Mouse (Mus musculus) neural tube, embryonic 12.5 days (tissue): ENCODE data around the gene Pcna. TPM values are rescaled to one million over a fixed set of nuclear protein-coding genes. Genes with fewer than 3 reads are reported as not detected.
A peak's percentile ranks its signal among the peaks of the same experiment; 100 is the strongest.
"Not testable (repeated sequence)": the region's sequence is repeated elsewhere in the genome, so short reads cannot be mapped to it uniquely, and the experiment has no call there.

Experiments
- ATAC-seq: fragments of 200-750 bp; cut with Nextera tagmentation; 2 replicates; pipeline ENCODE4 v1.8.0; 2017; ENCODE audit warnings: low read depth, mild to moderate bottlenecking, moderate TSS enrichment, moderate library complexity; ENCODE audit not compliant: low FRiP score
- H3K27ac ChIP-seq: fragments of 300-500 bp; sonication (generic); 2 replicates; pipeline ENCODE4 v1.5.1; 2016
- H3K27me3 ChIP-seq: fragments of 300-500 bp; sonication (generic); replicated peaks from 2 replicates; pipeline ENCODE4 v1.6.1; 2016; ENCODE audit warnings: mild to moderate bottlenecking
- H3K36me3 ChIP-seq: fragments of 300-500 bp; sonication (generic); 2 replicates; pipeline ENCODE4 v1.6.1; 2016; ENCODE audit warnings: mild to moderate bottlenecking
- H3K4me1 ChIP-seq: fragments of 300-500 bp; sonication (generic); 2 replicates; pipeline ENCODE4 v1.6.1; 2016
- H3K4me2 ChIP-seq: fragments of 300-500 bp; sonication (generic); replicated peaks from 2 replicates; pipeline ENCODE4 v1.6.1; 2016; ENCODE audit warnings: mild to moderate bottlenecking
- H3K4me3 ChIP-seq: fragments of 300-500 bp; sonication (generic); 2 replicates; pipeline ENCODE4 v1.5.1; 2016
- H3K9ac ChIP-seq: fragments of 300-500 bp; sonication (generic); 2 replicates; pipeline ENCODE4 v1.6.1; 2016; ENCODE audit warnings: mild to moderate bottlenecking
- H3K9me3 ChIP-seq: fragments of 300-500 bp; sonication (generic); 2 replicates; pipeline ENCODE4 v1.6.1; 2016; ENCODE audit warnings: mild to moderate bottlenecking
- WGBS: fragments of 180-500 bp; shearing (Covaris S2); methylation state at CpG from one replicate; pipeline ENCODE4 v1.1.7; 2016; 5-methylcytosine and 5-hydroxymethylcytosine counted together
- polyA plus RNA-seq: library from polyadenylated mRNA; unstranded; fragments of >200 nt; fragmentation: Nextera tagmentation; extraction: Ambion mirVana; gene quantifications from 2 replicates; pipeline ENCODE4 v1.2.1, GENCODE M21; 2016

The Pcna gene
- polyA plus RNA-seq, 1 experiment from 2014 or later, result 190 TPM

GRCm38 (mm10) chr2:132247539-132248313 is 5.4 kb downstream of the Pcna start, which contains the start of gene Tmem230:
Gene Tmem230 (minus strand): TSS chr2:132247807.
- ATAC-seq, result peak; percentile 93
- Histone ChIP-seq H3K9ac (peak within 1 kb of the TSS; percentile 72), H3K4me2 (peak within 1 kb of the TSS; percentile 74), H3K27ac (no peak within 1 kb of the TSS), H3K27me3 (no peaks in the 10 kb centered on the region), H3K4me1 (peaks cover 23% of the 10 kb centered on the region), H3K4me3 (peak within 1 kb of the TSS; percentile 53), H3K36me3 (peaks cover 19% of the 10 kb centered on the region), H3K9me3 (no peaks in the 10 kb centered on the region)
- 5% methylated on average over 50 of the region's 50 CpGs for WGBS

- H3K27ac ChIP-seq, result no peak overlapping the region
- H3K9ac ChIP-seq, result no peak overlapping the region
- H3K36me3 ChIP-seq, result peaks cover 8% of the 10 kb centered on the region
- H3K4me1 ChIP-seq, result peaks cover 5% of the 10 kb centered on the region
- no peak overlapping the region for H3K4me2 ChIP-seq
- no peaks in the 10 kb centered on the region for H3K27me3 ChIP-seq
- WGBS, result 91% methylated on average over 3 of the region's 3 CpGs
- no peak overlapping the region for H3K4me3 ChIP-seq
- no peak for ATAC-seq
- H3K9me3 ChIP-seq, result no peaks in the 10 kb centered on the region
Measured at GRCm38 (mm10) chr2:132243370-132243769, 9.7 kb downstream of the Pcna start.

- not testable (repeated sequence) for H3K4me2 ChIP-seq, H3K4me3 ChIP-seq, ATAC-seq, H3K27ac ChIP-seq, H3K4me1 ChIP-seq, H3K9ac ChIP-seq, H3K36me3 ChIP-seq, H3K9me3 ChIP-seq, H3K27me3 ChIP-seq
- WGBS, result 37% methylated on average over 10 of the region's 10 CpGs
Measured at GRCm38 (mm10) chr2:132240457-132240856, 12.7 kb downstream of the Pcna start.

- H3K4me3 ChIP-seq, ATAC-seq, H3K4me2 ChIP-seq: not testable (repeated sequence)
Measured at GRCm38 (mm10) chr2:132239434-132239833, 13.7 kb downstream of the Pcna start.

GRCm38 (mm10) chr2:132235975-132236374 is 17.1 kb downstream of the Pcna start:
- Histone ChIP-seq H3K27me3 (no peaks in the 10 kb centered on the region), H3K9me3 (no peaks in the 10 kb centered on the region), H3K4me1 (no peaks in the 10 kb centered on the region), H3K36me3 (no peaks in the 10 kb centered on the region; the same call in 1 of the 2 replicates), H3K4me2 (no peak overlapping the region), H3K9ac (no peak overlapping the region), H3K27ac (no peak overlapping the region), H3K4me3 (no peak overlapping the region)
- 87% methylated on average over 7 of the region's 7 CpGs for WGBS
- no peak for ATAC-seq

More at GRCm38 (mm10) chr2:132239434-132239833, 13.7 kb downstream of the Pcna start:
- H3K4me1 ChIP-seq, H3K9me3 ChIP-seq, H3K36me3 ChIP-seq, H3K9ac ChIP-seq, H3K27ac ChIP-seq, H3K27me3 ChIP-seq: not testable (repeated sequence)
- 91% methylated on average over 3 of the region's 3 CpGs for WGBS

- H3K4me2 ChIP-seq, result no peak overlapping the region
- H3K27me3 ChIP-seq, result no peaks in the 10 kb centered on the region
- no peaks in the 10 kb centered on the region for H3K4me1 ChIP-seq
- no peak overlapping the region for H3K9ac ChIP-seq
- no peaks in the 10 kb centered on the region; the same call in 1 of the 2 replicates for H3K36me3 ChIP-seq
- no peak overlapping the region for H3K4me3 ChIP-seq
- no peak for ATAC-seq
- 47% methylated on average over 2 of the region's 2 CpGs for WGBS
- H3K9me3 ChIP-seq, result no peaks in the 10 kb centered on the region
- no peak overlapping the region for H3K27ac ChIP-seq
Measured at GRCm38 (mm10) chr2:132235291-132235690, 17.8 kb downstream of the Pcna start.

- H3K4me1 ChIP-seq, result no peaks in the 10 kb centered on the region
- no peak for ATAC-seq
- H3K4me2 ChIP-seq, result no peak overlapping the region
- 68% methylated on average over 16 of the region's 16 CpGs for WGBS
- H3K36me3 ChIP-seq, result no peaks in the 10 kb centered on the region; the same call in 1 of the 2 replicates
- no peak overlapping the region for H3K27ac ChIP-seq
- H3K9ac ChIP-seq, result no peak overlapping the region
- H3K27me3 ChIP-seq, result no peaks in the 10 kb centered on the region
- H3K4me3 ChIP-seq, result no peak overlapping the region
- no peaks in the 10 kb centered on the region for H3K9me3 ChIP-seq
Measured at GRCm38 (mm10) chr2:132233985-132234765, 18.9 kb downstream of the Pcna start.

- Histone ChIP-seq H3K4me1 (no peaks in the 10 kb centered on the region), H3K36me3 (no peaks in the 10 kb centered on the region), H3K27me3 (no peaks in the 10 kb centered on the region), H3K4me3 (no peak overlapping the region), H3K9me3 (no peaks in the 10 kb centered on the region), H3K9ac (no peak overlapping the region), H3K4me2 (no peak overlapping the region), H3K27ac (no peak overlapping the region)
- 80% methylated on average over 3 of the region's 3 CpGs for WGBS
- ATAC-seq, result no peak
Measured at GRCm38 (mm10) chr2:132232413-132232945, 20.6 kb downstream of the Pcna start.

- H3K36me3 ChIP-seq, result no peaks in the 10 kb centered on the region
- no peaks in the 10 kb centered on the region for H3K27me3 ChIP-seq
- no peak for ATAC-seq
- H3K4me2 ChIP-seq, result no peak overlapping the region
- no peaks in the 10 kb centered on the region for H3K9me3 ChIP-seq
- H3K4me3 ChIP-seq, result no peak overlapping the region
- 90% methylated on average over 4 of the region's 4 CpGs for WGBS
- H3K9ac ChIP-seq, result no peak overlapping the region
- H3K27ac ChIP-seq, result no peak overlapping the region
- H3K4me1 ChIP-seq, result no peaks in the 10 kb centered on the region
Measured at GRCm38 (mm10) chr2:132224359-132224758, 28.8 kb downstream of the Pcna start.

GRCm38 (mm10) chr2:132221611-132222073 is 31.5 kb downstream of the Pcna start:
- H3K9me3 ChIP-seq, result no peaks in the 10 kb centered on the region
- H3K9ac ChIP-seq, result no peak overlapping the region
- no peak for ATAC-seq
- 72% methylated on average over 11 of the region's 11 CpGs for WGBS
- no peak overlapping the region for H3K4me3 ChIP-seq
- H3K27ac ChIP-seq, result no peak overlapping the region
- H3K36me3 ChIP-seq, result no peaks in the 10 kb centered on the region
- no peaks in the 10 kb centered on the region for H3K27me3 ChIP-seq
- H3K4me2 ChIP-seq, result no peak overlapping the region
- no peaks in the 10 kb centered on the region for H3K4me1 ChIP-seq

- Histone ChIP-seq H3K27me3 (no peaks in the 10 kb centered on the region), H3K9ac (no peak overlapping the region), H3K9me3 (no peaks in the 10 kb centered on the region), H3K27ac (no peak overlapping the region), H3K4me3 (no peak overlapping the region), H3K4me2 (no peak overlapping the region), H3K36me3 (no peaks in the 10 kb centered on the region), H3K4me1 (no peaks in the 10 kb centered on the region)
- ATAC-seq, result no peak
- 91% methylated on average over 5 of the region's 5 CpGs for WGBS
Measured at GRCm38 (mm10) chr2:132211995-132212656, 41.0 kb downstream of the Pcna start.
